Mouse (Mus musculus) heart, postnatal 0 days (tissue): ENCODE measurements around the gene Olfr691.

ENCODE experiments used
- CTCF ChIP-seq: IDR thresholded peaks from 2 replicates; pipeline ENCODE4 v1.5.1; 2016; ENCODE audit warnings: antibody characterized with exemption, control low read depth, low read depth
- EP300 ChIP-seq: IDR thresholded peaks from 2 replicates; pipeline ENCODE4 v1.6.1; 2016; ENCODE audit warnings: antibody characterized with exemption, low read depth

GRCm38 (mm10) chr7:105342752-105343151, 682 bp upstream of the Olfr691 start:
- TF ChIP-seq CTCF (no peak), EP300 (no peak)
